ENCODE assay signal across 10 mouse cellular contexts in the genomic region with DNA sequence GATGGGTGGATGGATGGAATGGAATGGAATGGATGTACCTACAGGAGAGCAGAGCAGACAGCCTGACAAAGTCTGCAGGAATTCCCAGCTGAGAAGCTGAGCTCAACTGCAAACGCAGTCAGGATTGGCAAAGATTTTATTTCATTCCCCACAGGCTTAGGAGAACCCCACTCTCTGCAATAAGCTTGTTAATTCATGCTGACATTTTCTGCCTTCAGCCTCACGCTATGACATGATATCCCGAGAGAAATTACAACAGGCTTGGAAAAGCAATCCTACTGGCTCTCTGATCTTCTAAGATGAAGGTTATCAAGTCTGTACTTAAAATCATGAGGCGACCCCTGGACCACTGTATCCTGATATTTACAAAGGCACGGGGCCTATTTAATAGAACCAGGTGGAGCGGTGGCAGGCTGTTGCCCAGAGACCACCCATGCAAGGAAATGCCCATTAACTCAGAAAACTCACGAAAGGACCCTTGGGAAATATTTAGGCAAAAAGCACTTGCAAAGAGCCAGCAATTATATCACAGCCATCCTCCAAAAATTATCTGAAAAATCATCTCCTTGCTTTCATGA. TPM values are rescaled to one million over a fixed set of nuclear protein-coding genes. Genes with fewer than 3 reads are reported as not detected.
DNase-seq lines count a peak whose midpoint lies in the region; ATAC-seq lines count a peak whose summit lies in the region.
"Had no signal": no experiment of that assay in that cellular context is flagged by ENCODE, and none has a peak within 500 bp of the region (broad histone marks: within the 10 kb centered on the region; RNA-seq: fewer than 3 reads in every experiment).

No protein-coding gene starts in this region.

- peak overlapping the region; percentile 8; the same call in 1 of the 2 replicates for H3K9ac ChIP-seq in heart, embryonic 11.5 days (ENCODE audit: low read depth, low read length)
- no peak overlapping the region for H3K9ac ChIP-seq in limb, embryonic 13.5 days

- peak overlapping the region; percentile 79 for H3K27ac ChIP-seq in heart, embryonic 11.5 days (ENCODE audit: low read depth, low read length)
- no peak overlapping the region for H3K27ac ChIP-seq in limb, embryonic 13.5 days

- H3K9me3 ChIP-seq in heart, embryonic 11.5 days (replicated peaks; ENCODE audit: control insufficient read depth, low read length): no peaks in the 10 kb centered on the region
- no peaks in the 10 kb centered on the region for H3K9me3 ChIP-seq in limb, embryonic 13.5 days

- no peaks in the 10 kb centered on the region for H3K36me3 ChIP-seq in heart, embryonic 11.5 days (ENCODE audit: control insufficient read depth, insufficient read depth, low read length)
- H3K36me3 ChIP-seq in limb, embryonic 13.5 days: no peaks in the 10 kb centered on the region

- peaks cover 16% of the 10 kb centered on the region for H3K4me1 ChIP-seq in heart, embryonic 11.5 days (ENCODE audit: control insufficient read depth, insufficient read depth, low read length)
- H3K4me1 ChIP-seq in limb, embryonic 13.5 days: peaks cover 11% of the 10 kb centered on the region

- H3K27me3 ChIP-seq in heart, embryonic 11.5 days (ENCODE audit: control insufficient read depth, insufficient read depth, low read length): no peaks in the 10 kb centered on the region
- H3K27me3 ChIP-seq in limb, embryonic 13.5 days: no peaks in the 10 kb centered on the region

- H3K4me3 ChIP-seq in heart, embryonic 11.5 days (ENCODE audit: low read depth, low read length): peak overlapping the region; percentile 10
- peak overlapping the region; percentile 29; the same call in 1 of the 2 replicates for H3K4me3 ChIP-seq in limb, embryonic 13.5 days

- ATAC-seq in heart, embryonic 11.5 days (replicated peaks; ENCODE audit: insufficient number of reproducible peaks, low FRiP score, low TSS enrichment): 0 out of 2 replicates have a peak, but pooled peaks have one; percentile 23
- ATAC-seq in limb, embryonic 13.5 days (ENCODE audit: low FRiP score, low read depth): no peak; the same call in 1 of the 2 replicates
- no peak for ATAC-seq in granulocyte monocyte progenitor cell, adult 5-6 weeks (replicated peaks; ENCODE audit: poor library complexity, severe bottlenecking)

- peak overlapping the region; percentile 49 for H3K4me2 ChIP-seq in heart, embryonic 11.5 days
- H3K4me2 ChIP-seq in limb, embryonic 13.5 days (replicated peaks): peak overlapping the region; percentile 58

- WGBS in heart, embryonic 11.5 days (ENCODE audit: insufficient replicate concordance): 47% methylated on average over 7 of the region's 7 CpGs
- 23% methylated on average over 7 of the region's 7 CpGs for WGBS in limb, embryonic 13.5 days

- DNase-seq in heart, adult 11 months: no peak
- peak; percentile 10 for DNase-seq in right cerebral cortex, adult 18-20 months
- no peak for DNase-seq in right cerebral cortex, postnatal 14 days
- no peak for DNase-seq in adrenal gland, postnatal 4 days (ENCODE audit: low spot score in 2 of 2)
- no peak for DNase-seq in ovary, postnatal 14 days (ENCODE audit: low spot score)
- DNase-seq: adrenal gland, postnatal 10 days had no signal

RNA-seq across cellular contexts. Expression of a gene that starts 13.1 kb away (rescaled TPM):
- polyA plus RNA-seq in heart, embryonic 11.5 days (2014; fragmentation: Nextera tagmentation; extraction: Ambion mirVana): 76.2 and 78.5 TPM in 2 replicates
- 0.86 and 0.88 TPM in 2 replicates for polyA plus RNA-seq in limb, embryonic 13.5 days (2015; fragmentation: Nextera tagmentation; extraction: Ambion mirVana)
- not detected in 2 replicates for total RNA-seq in granulocyte monocyte progenitor cell, adult 5-6 weeks (2014; fragmentation: Nextera tagmentation)
- total RNA-seq in granulocyte monocyte progenitor cell, adult 5-6 weeks (2017): not detected in 2 replicates
- 1 to 10 TPM; 2.4 to 3.8 TPM for total RNA-seq in adrenal gland, postnatal 4 days (2021)
- total RNA-seq: liver, adult 2 months had no signal
- polyA plus RNA-seq: liver, adult 2 months had no signal
